ENCODE assay signal across 8 mouse cellular contexts in genomic region chr6:66896921-66897645, GRCm38 (mm10). TPM values are rescaled to one million over a fixed set of nuclear protein-coding genes. Genes with fewer than 3 reads are reported as not detected.
A peak's percentile ranks its signal among the peaks of the same experiment; 100 is the strongest.
DNase-seq lines count a peak whose midpoint lies in the region; ATAC-seq and TF ChIP-seq lines count a peak whose summit lies in the region.

No protein-coding gene starts in this region.

- no peak for ATAC-seq in heart, embryonic 15.5 days (replicated peaks; ENCODE audit: insufficient number of reproducible peaks, insufficient read depth, low FRiP score, low read depth)

- in situ Hi-C loops in ES-E14 (cut with MboI; ENCODE audit: low sequenced_read_pairs in 2 of 2, unreplicated experiment in 2 of 2) = no loop called here

- H3K4me1 ChIP-seq in ES-E14 (ENCODE audit: control insufficient read depth in 2 of 2, insufficient read depth in 2 of 2, low read length in 2 of 2, poor library complexity in 1 of 2) = 0 out of 4 replicates have a peak, but pooled peaks cover 0 to 2% of the 10 kb centered on the region in 2 experiments
- peaks cover 13% of the 10 kb centered on the region for H3K4me1 ChIP-seq in heart, embryonic 15.5 days (replicated peaks)
- peaks cover 6% of the 10 kb centered on the region for H3K4me1 ChIP-seq in small intestine, adult 2 months (ENCODE audit: control insufficient read depth, insufficient read depth, insufficient read length, low read length)

- H3K9ac ChIP-seq in ES-E14 (ENCODE audit: insufficient read depth, low read depth, low read length, poor library complexity, severe bottlenecking) = peak overlapping the region; percentile 85
- H3K9ac ChIP-seq in heart, embryonic 15.5 days = peak overlapping the region; percentile 91

- TF ChIP-seq CTCF in small intestine, adult 2 months (IDR thresholded peaks at IDR 0.05; ENCODE audit: extremely low read depth, insufficient read length, insufficient replicate concordance, low read depth, low read length) = no peak

- no peak for TF ChIP-seq POLR2A in small intestine, adult 2 months (IDR thresholded peaks at IDR 0.05; ENCODE audit: low read depth, low read length)

- H3K27me3 ChIP-seq in heart, embryonic 15.5 days = no peaks in the 10 kb centered on the region
- H3K27me3 ChIP-seq in small intestine, adult 2 months (ENCODE audit: control insufficient read depth, insufficient read depth, low read length) = no peaks in the 10 kb centered on the region

- peak overlapping the region; percentile 79 to 85 for H3K4me3 ChIP-seq in ES-E14 (ENCODE audit: insufficient read depth in 1 of 2, low read depth in 1 of 2, low read length in 2 of 2, poor library complexity in 1 of 2, severe bottlenecking in 1 of 2)
- peak overlapping the region; percentile 90 for H3K4me3 ChIP-seq in heart, embryonic 15.5 days
- peak overlapping the region; percentile 96 for H3K4me3 ChIP-seq in small intestine, adult 2 months (ENCODE audit: low read depth, low read length)

- H3K36me3 ChIP-seq in ES-E14 (ENCODE audit: control insufficient read depth, insufficient read depth, low read length, poor library complexity, severe bottlenecking) = no peaks in the 10 kb centered on the region
- H3K36me3 ChIP-seq in heart, embryonic 15.5 days = no peaks in the 10 kb centered on the region
- no peaks in the 10 kb centered on the region for H3K36me3 ChIP-seq in small intestine, adult 2 months (ENCODE audit: control insufficient read depth, insufficient read depth, low read length)

- peak overlapping the region; percentile 93 for H3K4me2 ChIP-seq in heart, embryonic 15.5 days

- no peak overlapping the region for H3K27ac ChIP-seq in ES-E14 (ENCODE audit: insufficient read depth, low read depth, low read length, poor library complexity, severe bottlenecking)
- H3K27ac ChIP-seq in heart, embryonic 15.5 days = peak overlapping the region; percentile 77
- peak overlapping the region; percentile 83 for H3K27ac ChIP-seq in small intestine, adult 2 months (ENCODE audit: insufficient read depth, low read depth, low read length)

- WGBS in heart, embryonic 15.5 days = 3% methylated on average over 25 of the region's 25 CpGs
- 1% methylated on average over 25 of the region's 25 CpGs for WGBS in small intestine, adult 2 months

- H3K9me3 ChIP-seq in ES-E14 (ENCODE audit: control insufficient read depth, insufficient read depth, low read depth, low read length) = no peaks in the 10 kb centered on the region
- no peaks in the 10 kb centered on the region for H3K9me3 ChIP-seq in heart, embryonic 15.5 days (replicated peaks)

- DNase-seq in cerebellum, adult 8-10 months = peak; percentile 12
- no peak for DNase-seq in cerebellum, adult 11-12 months
- no peak for DNase-seq in ES-E14 (ENCODE audit: low read depth, low spot score)
- peak; percentile 54 for DNase-seq in embryo, embryonic 9.5 days (ENCODE audit: extremely low spot score)
- peak; percentile 69 to 84 for DNase-seq in kidney, postnatal 25 days
- peak; percentile 67 for DNase-seq in lung, postnatal 36 days

TF ChIP-seq in ES-E14, 5 proteins besides CTCF, POLR2A, EP300 and RAD21:
- TF ChIP-seq HCFC1 (IDR thresholded peaks at IDR 0.05; ENCODE audit: borderline replicate concordance, insufficient read depth, low read length) = no peak
- no peak for TF ChIP-seq MAFK (IDR thresholded peaks at IDR 0.05; ENCODE audit: insufficient read depth, low read depth, low read length)
- TF ChIP-seq ZNF384 (IDR thresholded peaks at IDR 0.05; ENCODE audit: low read depth, low read length) = no peak

RNA-seq across cellular contexts. Expression of gene Gng12, which starts 0.9 kb away (rescaled TPM):
- 5.8 and 14.3 TPM in 2 replicates for total RNA-seq in ES-E14 (2012; rRNA removed)
- 54.2 and 57.8 TPM in 2 replicates for polyA plus RNA-seq in heart, embryonic 15.5 days (2015; fragmentation: Nextera tagmentation; extraction: Ambion mirVana)
- 31.3 and 73.9 TPM in 2 replicates for polyA plus RNA-seq in small intestine, adult 2 months (2012; rRNA removed)

Comparison
In these comparisons a context has a peak if more than half of its experiments do, and no peak if none do; other contexts are left out.
1. DNase-seq: peak in cerebellum, adult 8-10 months (single experiment), embryo, embryonic 9.5 days (single experiment), kidney, postnatal 25 days (2 of 2) and lung, postnatal 36 days (single experiment); none in cerebellum, adult 11-12 months (single experiment) and ES-E14 (single experiment).
2. Peak in every context shown above with its lines, with median percentiles within 50 percentile points of each other: H3K4me3 ChIP-seq.